In genomic region chr2:84734919-84735318, GRCm38 (mm10) we compare ENCODE assay signal across 8 mouse cellular contexts. TPM values are rescaled to one million over a fixed set of nuclear protein-coding genes. Genes with fewer than 3 reads are reported as not detected.
DNase-seq lines count a peak whose midpoint lies in the region; ATAC-seq and TF ChIP-seq lines count a peak whose summit lies in the region.

No protein-coding gene starts in this region.

- no peak for ATAC-seq in kidney, embryonic 14.5 days (ENCODE audit: low FRiP score, low TSS enrichment)
- ATAC-seq in embryonic facial prominence, embryonic 14.5 days (ENCODE audit: low read depth), result no peak
- ATAC-seq in hindbrain, postnatal 0 days, result no peak
- ATAC-seq in midbrain, embryonic 16.5 days, result no peak

- peaks cover 3% of the 10 kb centered on the region; the same call in 1 of the 2 replicates for H3K36me3 ChIP-seq in kidney, embryonic 14.5 days (ENCODE audit: control insufficient read depth, insufficient read depth, low read length)
- no peaks in the 10 kb centered on the region for H3K36me3 ChIP-seq in embryonic facial prominence, embryonic 14.5 days (ENCODE audit: control insufficient read depth, insufficient read depth, low read length)
- no peaks in the 10 kb centered on the region for H3K36me3 ChIP-seq in hindbrain, postnatal 0 days (ENCODE audit: insufficient read depth, low read length)
- H3K36me3 ChIP-seq in midbrain, embryonic 16.5 days (ENCODE audit: control insufficient read depth, insufficient read depth, low read length), result no peaks in the 10 kb centered on the region

- H3K9ac ChIP-seq in kidney, embryonic 14.5 days (ENCODE audit: low read depth, low read length), result peak overlapping the region; percentile 42
- peak overlapping the region; percentile 68 for H3K9ac ChIP-seq in embryonic facial prominence, embryonic 14.5 days (ENCODE audit: low read depth, low read length)
- peak overlapping the region; percentile 70 for H3K9ac ChIP-seq in hindbrain, postnatal 0 days (replicated peaks; ENCODE audit: low read length)
- peak overlapping the region; percentile 81 for H3K9ac ChIP-seq in midbrain, embryonic 16.5 days (ENCODE audit: low read depth, low read length)

- TF ChIP-seq CTCF in hindbrain, postnatal 0 days (IDR thresholded peaks at IDR 0.05; ENCODE audit: low read depth), result no peak

- 3% methylated on average over 2 of the region's 2 CpGs for WGBS in kidney, embryonic 14.5 days
- WGBS in embryonic facial prominence, embryonic 14.5 days, result 2% methylated on average over 2 of the region's 2 CpGs
- WGBS in hindbrain, postnatal 0 days, result 3% methylated on average over 2 of the region's 2 CpGs
- WGBS in midbrain, embryonic 16.5 days, result 0% methylated on average over 2 of the region's 2 CpGs

- no peak overlapping the region for H3K27ac ChIP-seq in kidney, embryonic 14.5 days (ENCODE audit: low read depth, low read length)
- no peak overlapping the region for H3K27ac ChIP-seq in embryonic facial prominence, embryonic 14.5 days (replicated peaks; ENCODE audit: low read depth, low read length)
- peak overlapping the region; percentile 77 for H3K27ac ChIP-seq in hindbrain, postnatal 0 days
- peak overlapping the region; percentile 79 for H3K27ac ChIP-seq in midbrain, embryonic 16.5 days (ENCODE audit: low read length)

- peak overlapping the region; percentile 46 for H3K4me2 ChIP-seq in kidney, embryonic 14.5 days (replicated peaks; ENCODE audit: low read depth, low read length)
- peak overlapping the region; percentile 70 for H3K4me2 ChIP-seq in embryonic facial prominence, embryonic 14.5 days (ENCODE audit: low read depth, low read length)
- H3K4me2 ChIP-seq in hindbrain, postnatal 0 days (ENCODE audit: low read depth, low read length), result peak overlapping the region; percentile 75
- H3K4me2 ChIP-seq in midbrain, embryonic 16.5 days (ENCODE audit: low read length), result peak overlapping the region; percentile 66

- H3K27me3 ChIP-seq in kidney, embryonic 14.5 days (ENCODE audit: control insufficient read depth, insufficient read depth, low read length), result no peaks in the 10 kb centered on the region
- no peaks in the 10 kb centered on the region for H3K27me3 ChIP-seq in embryonic facial prominence, embryonic 14.5 days (replicated peaks; ENCODE audit: control insufficient read depth, insufficient read depth, low read length)
- no peaks in the 10 kb centered on the region for H3K27me3 ChIP-seq in hindbrain, postnatal 0 days (ENCODE audit: insufficient read depth, low read length)
- no peaks in the 10 kb centered on the region for H3K27me3 ChIP-seq in midbrain, embryonic 16.5 days (ENCODE audit: control insufficient read depth, insufficient read depth, low read depth, low read length)

- H3K4me1 ChIP-seq in kidney, embryonic 14.5 days (ENCODE audit: control insufficient read depth, insufficient read depth, low read length), result peaks cover 56% of the 10 kb centered on the region
- peaks cover 46% of the 10 kb centered on the region for H3K4me1 ChIP-seq in embryonic facial prominence, embryonic 14.5 days (ENCODE audit: control insufficient read depth, insufficient read depth, low read length)
- peaks cover 35% of the 10 kb centered on the region for H3K4me1 ChIP-seq in hindbrain, postnatal 0 days (ENCODE audit: insufficient read depth, low read length)
- peaks cover 55% of the 10 kb centered on the region for H3K4me1 ChIP-seq in midbrain, embryonic 16.5 days (ENCODE audit: control insufficient read depth, insufficient read depth, low read length)

- H3K4me3 ChIP-seq in kidney, embryonic 14.5 days (ENCODE audit: low read length), result peak overlapping the region; percentile 42
- peak overlapping the region; percentile 47 for H3K4me3 ChIP-seq in embryonic facial prominence, embryonic 14.5 days (ENCODE audit: low read depth, low read length)
- H3K4me3 ChIP-seq in hindbrain, postnatal 0 days (ENCODE audit: low read length), result peak overlapping the region; percentile 47
- peak overlapping the region; percentile 49 for H3K4me3 ChIP-seq in midbrain, embryonic 16.5 days (ENCODE audit: low read depth, low read length)

- DNase-seq in kidney, postnatal 25 days, result no peak
- no peak for DNase-seq in embryonic facial prominence, embryonic 14.5 days (ENCODE audit: low spot score)
- DNase-seq in hindbrain, postnatal 0 days (ENCODE audit: low spot score), result no peak
- no peak for DNase-seq in layer of hippocampus, adult 11-12 months (ENCODE audit: low spot score)
- no peak for DNase-seq in MN1 (ENCODE audit: low spot score)
- DNase-seq in cerebellum, postnatal 4 days (ENCODE audit: low spot score in 2 of 2), result no peak

- H3K9me3 ChIP-seq in kidney, embryonic 14.5 days (ENCODE audit: control insufficient read depth, low read length), result no peaks in the 10 kb centered on the region
- H3K9me3 ChIP-seq in embryonic facial prominence, embryonic 14.5 days (ENCODE audit: control insufficient read depth, low read length), result no peaks in the 10 kb centered on the region
- no peaks in the 10 kb centered on the region for H3K9me3 ChIP-seq in hindbrain, postnatal 0 days (ENCODE audit: low read length)
- no peaks in the 10 kb centered on the region for H3K9me3 ChIP-seq in midbrain, embryonic 16.5 days (replicated peaks; ENCODE audit: control insufficient read depth, low read length, poor library complexity, severe bottlenecking)

RNA-seq across cellular contexts. Expression of gene Ypel4, which starts 1.1 kb away (rescaled TPM):
- polyA plus RNA-seq in kidney, embryonic 14.5 days (2014; fragmentation: Nextera tagmentation; extraction: Ambion mirVana), result 10.0 and 10.4 TPM in 2 replicates
- 5.5 and 6.5 TPM in 2 replicates for polyA plus RNA-seq in embryonic facial prominence, embryonic 14.5 days (2014; fragmentation: Nextera tagmentation; extraction: Ambion mirVana)
- 10.0 and 16.8 TPM in 2 replicates for total RNA-seq in hindbrain, postnatal 0 days (2014; rRNA removed)
- 12.3 and 13.1 TPM in 2 replicates for polyA plus RNA-seq in hindbrain, postnatal 0 days (2015; fragmentation: Nextera tagmentation; extraction: Ambion mirVana)
- polyA plus RNA-seq in midbrain, embryonic 16.5 days (2015; fragmentation: Nextera tagmentation; extraction: Ambion mirVana), result 27.7 and 28.1 TPM in 2 replicates

RNA-seq across cellular contexts. Expression of gene Clp1, which starts 7.8 kb away (rescaled TPM):
- polyA plus RNA-seq in kidney, embryonic 14.5 days (2014; fragmentation: Nextera tagmentation; extraction: Ambion mirVana), result 33.2 and 34.5 TPM in 2 replicates
- polyA plus RNA-seq in embryonic facial prominence, embryonic 14.5 days (2014; fragmentation: Nextera tagmentation; extraction: Ambion mirVana), result 22.6 and 24.2 TPM in 2 replicates
- 6.3 and 14.3 TPM in 2 replicates for total RNA-seq in hindbrain, postnatal 0 days (2014; rRNA removed)
- polyA plus RNA-seq in hindbrain, postnatal 0 days (2015; fragmentation: Nextera tagmentation; extraction: Ambion mirVana), result 11.2 and 12.0 TPM in 2 replicates
- polyA plus RNA-seq in midbrain, embryonic 16.5 days (2015; fragmentation: Nextera tagmentation; extraction: Ambion mirVana), result 20.1 and 23.0 TPM in 2 replicates

RNA-seq across cellular contexts. Expression of gene Gm19426, which starts 8.5 kb away (rescaled TPM):
- polyA plus RNA-seq in kidney, embryonic 14.5 days (2014; fragmentation: Nextera tagmentation; extraction: Ambion mirVana), result 5.6 and 14.9 TPM in 2 replicates
- 3.9 and 4.0 TPM in 2 replicates for polyA plus RNA-seq in embryonic facial prominence, embryonic 14.5 days (2014; fragmentation: Nextera tagmentation; extraction: Ambion mirVana)
- 2.9 and 4.3 TPM in 2 replicates for total RNA-seq in hindbrain, postnatal 0 days (2014; rRNA removed)
- 3.8 and 6.1 TPM in 2 replicates for polyA plus RNA-seq in hindbrain, postnatal 0 days (2015; fragmentation: Nextera tagmentation; extraction: Ambion mirVana)
- 4.3 and 4.8 TPM in 2 replicates for polyA plus RNA-seq in midbrain, embryonic 16.5 days (2015; fragmentation: Nextera tagmentation; extraction: Ambion mirVana)

RNA-seq across cellular contexts. Expression of gene Zdhhc5, which starts 19.9 kb away (rescaled TPM):
- polyA plus RNA-seq in kidney, embryonic 14.5 days (2014; fragmentation: Nextera tagmentation; extraction: Ambion mirVana), result 41.0 and 48.8 TPM in 2 replicates
- 31.4 and 31.6 TPM in 2 replicates for polyA plus RNA-seq in embryonic facial prominence, embryonic 14.5 days (2014; fragmentation: Nextera tagmentation; extraction: Ambion mirVana)
- total RNA-seq in hindbrain, postnatal 0 days (2014; rRNA removed), result 38.2 and 41.3 TPM in 2 replicates
- 14.6 and 16.8 TPM in 2 replicates for polyA plus RNA-seq in hindbrain, postnatal 0 days (2015; fragmentation: Nextera tagmentation; extraction: Ambion mirVana)
- 19.5 and 21.3 TPM in 2 replicates for polyA plus RNA-seq in midbrain, embryonic 16.5 days (2015; fragmentation: Nextera tagmentation; extraction: Ambion mirVana)

RNA-seq across cellular contexts. Expression of gene Serping1, which starts 40.3 kb away (rescaled TPM):
- polyA plus RNA-seq in kidney, embryonic 14.5 days (2014; fragmentation: Nextera tagmentation; extraction: Ambion mirVana), result 81.7 and 85.8 TPM in 2 replicates
- polyA plus RNA-seq in embryonic facial prominence, embryonic 14.5 days (2014; fragmentation: Nextera tagmentation; extraction: Ambion mirVana), result 63.0 and 64.7 TPM in 2 replicates
- total RNA-seq in hindbrain, postnatal 0 days (2014; rRNA removed), result 28.5 and 36.5 TPM in 2 replicates
- 40.9 and 46.5 TPM in 2 replicates for polyA plus RNA-seq in hindbrain, postnatal 0 days (2015; fragmentation: Nextera tagmentation; extraction: Ambion mirVana)
- polyA plus RNA-seq in midbrain, embryonic 16.5 days (2015; fragmentation: Nextera tagmentation; extraction: Ambion mirVana), result 28.3 and 29.0 TPM in 2 replicates

Comparison
In these comparisons a context has a peak if more than half of its experiments do, and no peak if none do; other contexts are left out.
1. H3K27ac ChIP-seq: peak in hindbrain, postnatal 0 days (single experiment) and midbrain, embryonic 16.5 days (single experiment); none in kidney, embryonic 14.5 days (single experiment) and embryonic facial prominence, embryonic 14.5 days (single experiment).
2. Peak in every context shown above with its lines, with median percentiles within 50 percentile points of each other: H3K4me2 ChIP-seq, H3K4me3 ChIP-seq and H3K9ac ChIP-seq.